Mouse (Mus musculus): ENCODE measurements at regions not wholly inside any gene's neighbourhood (a gene's known extent, or its start where the extent isn't known, plus 50 kb on each side); places are given as distances from the start of the nearest gene placed in this dataset.

DNA sequence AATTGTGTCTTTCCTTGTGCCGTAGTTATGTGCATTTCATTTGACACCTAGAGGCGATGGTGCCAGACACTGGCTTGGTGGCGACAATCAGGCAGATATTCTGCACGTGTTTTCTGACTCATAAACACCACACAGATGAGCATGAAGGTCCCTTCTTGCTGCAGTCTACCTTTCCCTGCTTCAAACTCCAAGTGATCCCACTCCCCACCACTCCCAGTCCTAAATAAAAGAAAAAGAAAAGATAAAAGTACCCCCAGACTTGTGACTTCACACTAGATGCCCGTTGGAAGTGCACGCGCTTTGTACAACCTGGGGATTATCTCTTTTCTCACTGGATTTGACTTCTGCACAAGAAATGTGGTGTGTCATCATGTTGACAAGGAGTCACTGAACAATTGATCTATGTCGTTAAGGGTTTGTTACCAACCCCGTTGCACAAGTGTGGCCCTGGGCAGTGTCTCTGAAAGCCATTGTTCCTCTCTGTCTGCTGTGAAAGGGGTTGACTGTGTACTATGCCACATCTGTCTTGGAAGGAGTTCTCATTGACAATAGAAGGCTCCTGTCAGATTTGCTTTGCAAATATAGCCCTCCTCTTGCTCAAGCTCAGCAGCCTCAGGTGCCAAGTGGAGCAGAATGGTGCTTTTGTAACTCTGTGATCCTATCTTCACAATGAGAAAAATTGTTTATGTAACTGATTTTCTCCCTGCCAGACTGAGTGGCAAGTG lies 140.1 kb downstream of the Ppp4r2 start:
- no peak for DNase-seq (ENCODE audit: low spot score)

DNA sequence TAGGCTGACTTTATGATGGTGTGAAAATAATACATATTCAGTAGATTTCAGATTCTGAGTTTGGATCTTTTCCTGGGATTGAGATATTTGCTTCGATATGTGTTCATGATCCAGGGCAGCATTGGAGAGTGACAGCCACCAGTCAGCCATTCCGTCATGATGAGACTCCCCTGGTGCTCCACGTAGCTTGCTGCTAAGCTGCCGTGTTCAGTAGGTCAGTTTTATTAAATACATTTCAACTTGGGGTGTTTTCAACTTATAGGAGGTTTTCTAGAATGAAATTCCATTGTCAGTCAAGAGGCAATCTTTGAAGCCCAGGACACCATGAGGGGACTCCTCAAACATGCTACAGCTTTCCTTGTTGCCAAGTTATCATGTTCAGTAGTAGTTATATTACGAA lies 141.3 kb downstream of the Ppp4r2 start:
- DNase-seq (ENCODE audit: low spot score) = no peak

DNA sequence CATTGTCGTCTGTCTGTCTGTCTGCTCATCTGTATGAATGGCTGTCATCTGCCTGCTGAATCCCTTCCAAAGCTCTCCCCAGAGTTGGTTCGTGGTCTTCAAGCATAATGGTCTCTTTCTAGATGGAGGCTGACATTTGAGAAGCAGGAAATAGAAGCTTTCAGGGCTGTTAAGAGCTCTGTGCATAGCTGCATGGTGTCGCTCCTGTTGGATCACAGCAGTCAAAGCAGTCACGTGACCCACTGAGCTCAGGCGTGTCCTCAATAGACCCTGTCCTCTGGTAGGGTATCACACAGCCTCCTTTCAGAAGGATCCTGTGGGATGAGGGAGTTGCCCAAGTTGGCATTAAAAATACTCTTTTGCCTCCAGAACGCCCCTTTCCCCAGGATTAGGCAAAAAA lies 142.4 kb downstream of the Ppp4r2 start:
- DNase-seq (ENCODE audit: low spot score) = no peak

DNA sequence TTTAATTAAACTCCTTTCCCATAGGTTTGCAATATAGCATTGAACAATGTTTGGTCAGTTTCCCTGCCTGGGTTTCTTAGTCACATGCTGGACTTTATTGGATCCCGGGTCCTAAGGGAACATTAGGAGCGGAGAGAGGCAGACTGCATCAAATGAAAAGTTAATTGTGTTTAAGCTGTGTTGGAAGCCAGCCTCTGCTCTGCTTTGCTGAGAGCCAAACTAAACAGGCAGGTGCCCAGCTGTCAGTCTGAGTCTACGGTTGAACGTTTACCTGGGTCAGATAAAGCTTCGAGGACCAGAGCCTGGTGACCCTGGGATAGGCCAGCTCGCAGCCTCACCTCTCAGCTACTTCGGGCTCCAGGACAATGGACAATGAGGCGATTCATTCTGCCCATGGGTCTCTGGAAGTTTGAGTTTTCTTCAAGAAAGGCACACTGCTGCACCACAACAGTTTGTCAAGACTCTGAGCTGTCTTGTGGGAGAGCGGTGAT lies 143.8 kb downstream of the Ppp4r2 start:
- no peak for DNase-seq (ENCODE audit: low spot score)

DNA sequence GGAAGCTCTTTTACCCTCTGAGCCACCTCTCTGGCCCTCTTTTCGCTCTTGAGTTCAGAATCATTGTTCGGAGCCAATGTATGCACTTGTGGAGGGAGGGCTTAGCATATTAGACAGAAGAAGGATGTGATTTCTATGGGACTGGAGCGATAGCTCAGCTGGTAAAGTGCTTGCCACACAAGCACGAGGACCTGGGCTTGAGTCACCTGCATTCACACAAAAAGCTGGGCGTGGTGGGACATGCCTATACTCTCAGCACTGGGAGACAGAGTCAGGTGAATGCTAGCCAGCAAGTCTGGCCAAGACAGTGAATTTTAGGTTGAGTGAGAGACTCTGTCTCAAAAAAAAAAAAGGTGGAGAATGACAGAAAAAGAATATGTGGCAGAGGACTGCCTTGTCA lies 144.7 kb downstream of the Ppp4r2 start:
- DNase-seq (ENCODE audit: low spot score) = no peak

DNA sequence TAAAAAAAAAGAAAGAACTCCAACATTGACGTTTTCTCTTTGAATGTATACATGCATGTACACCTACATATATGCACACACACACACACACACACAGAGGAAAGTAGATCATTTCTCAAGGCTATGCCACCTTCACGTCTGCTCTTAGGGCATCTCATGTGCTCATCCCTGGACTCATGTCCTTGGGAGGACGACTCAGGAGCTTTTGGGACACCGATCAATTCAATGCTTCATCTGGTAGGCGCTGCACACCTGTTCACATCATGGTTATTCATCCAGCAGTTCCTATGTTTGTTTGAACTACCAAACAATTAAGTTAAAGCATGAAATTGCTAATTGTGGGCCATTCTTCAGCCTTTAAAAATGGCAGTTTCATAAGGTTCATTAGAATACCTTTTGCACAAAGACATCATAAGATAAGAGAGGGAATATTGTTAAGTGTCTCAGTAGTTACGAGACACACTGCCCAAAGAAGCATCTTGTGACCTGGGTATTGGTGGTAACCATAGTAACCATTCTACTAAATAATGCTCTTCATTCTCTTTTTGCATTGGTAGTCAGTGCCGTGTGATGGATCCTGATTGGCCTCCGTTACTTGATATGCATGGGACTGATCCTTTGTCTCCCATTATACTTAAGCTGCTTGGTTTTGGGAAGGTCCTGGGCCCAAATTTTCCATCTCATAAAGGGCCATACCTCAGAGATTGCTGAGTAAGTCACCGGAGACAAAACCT lies 145.5 kb downstream of the Ppp4r2 start:
- DNase-seq (ENCODE audit: low spot score) = no peak

DNA sequence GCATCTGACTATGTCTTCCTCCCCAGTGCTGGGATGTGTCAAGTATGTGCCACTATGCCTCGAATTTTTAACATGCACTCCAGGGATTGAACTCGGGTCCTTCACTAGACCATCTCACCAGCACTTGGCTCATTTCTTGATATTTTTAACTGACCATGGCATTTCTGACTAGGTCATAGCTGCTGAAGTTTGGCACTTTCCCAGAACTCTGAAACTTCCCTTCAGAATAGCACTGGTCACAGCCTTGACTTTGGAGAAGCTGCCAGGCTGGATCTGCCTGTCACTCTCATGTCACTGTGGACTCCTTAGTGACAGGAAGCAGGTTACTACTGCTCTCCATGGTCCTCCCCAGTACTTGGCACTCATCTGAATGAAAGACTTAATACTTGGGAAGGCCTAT lies 146.7 kb downstream of the Ppp4r2 start:
- no peak for DNase-seq (ENCODE audit: low spot score)

DNA sequence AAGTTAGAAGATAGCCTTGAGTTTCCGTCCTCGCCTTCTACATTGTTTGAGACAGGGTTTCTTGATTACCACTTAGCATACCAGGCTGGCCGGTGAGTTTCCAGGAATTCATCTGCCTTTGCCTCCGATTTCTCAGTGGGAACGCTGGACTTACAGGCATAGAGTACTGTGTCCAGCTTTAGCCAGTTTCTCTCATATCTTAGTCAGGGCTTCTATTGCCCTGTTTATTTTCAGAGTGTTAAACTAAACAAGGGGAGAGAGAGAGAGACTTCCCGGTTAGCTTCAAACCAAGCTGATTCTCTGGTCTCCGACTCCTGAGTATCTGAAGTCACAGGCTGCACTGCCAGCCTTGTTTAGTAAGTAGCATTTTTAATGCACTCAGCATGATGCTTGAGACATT lies 151.4 kb downstream of the Ppp4r2 start:
- no peak for DNase-seq (ENCODE audit: low spot score)

DNA sequence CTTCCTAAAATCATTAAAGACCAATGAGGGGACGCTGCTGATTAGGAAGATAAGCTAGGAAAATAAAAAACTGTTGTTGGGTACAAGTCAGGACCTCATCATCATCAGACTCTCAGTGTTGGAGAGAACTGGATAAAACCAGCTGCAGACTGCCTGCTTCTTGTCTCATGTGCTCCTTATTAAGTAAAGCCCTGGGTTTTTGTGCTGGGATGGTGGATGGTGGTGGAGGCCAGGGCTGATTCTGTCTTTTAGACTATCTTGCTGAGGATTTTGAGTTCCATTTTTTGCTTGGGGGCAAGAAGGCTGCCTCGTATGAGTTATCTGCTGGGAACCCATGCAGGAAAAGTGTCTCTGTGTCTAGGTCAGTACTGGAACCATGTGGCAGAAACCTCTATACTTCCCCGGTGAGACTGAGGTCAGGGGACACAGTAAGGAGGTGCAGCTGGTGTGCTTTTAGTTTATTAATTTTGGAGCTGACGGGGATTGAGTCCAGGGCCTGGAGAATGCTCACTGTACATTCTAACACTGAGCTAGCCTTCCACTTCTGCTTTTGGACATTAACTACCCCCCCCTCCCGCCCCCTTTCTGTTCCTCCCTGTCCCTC lies 152.0 kb downstream of the Ppp4r2 start:
- no peak for DNase-seq (ENCODE audit: low spot score)

DNA sequence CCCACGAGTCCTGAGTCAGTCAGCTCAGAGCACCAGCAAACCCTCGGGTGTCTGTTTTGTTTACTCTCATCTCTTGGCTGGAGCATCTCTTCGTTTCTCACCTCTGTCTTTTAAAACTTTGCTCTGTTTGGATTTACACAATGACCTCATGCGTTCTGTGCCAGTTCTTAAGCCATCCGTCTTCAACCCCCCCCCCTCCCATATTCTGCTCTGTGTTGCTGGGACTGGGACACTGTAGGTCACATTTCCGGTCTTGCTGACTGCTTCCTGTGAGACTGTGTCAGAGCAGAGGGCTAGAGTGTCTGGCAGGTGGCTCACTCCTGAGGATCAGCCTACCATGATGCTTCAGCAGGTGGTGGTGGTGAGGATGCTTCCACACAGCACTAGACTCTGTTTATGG lies 155.1 kb downstream of the Ppp4r2 start:
- DNase-seq (ENCODE audit: low spot score) = no peak

DNA sequence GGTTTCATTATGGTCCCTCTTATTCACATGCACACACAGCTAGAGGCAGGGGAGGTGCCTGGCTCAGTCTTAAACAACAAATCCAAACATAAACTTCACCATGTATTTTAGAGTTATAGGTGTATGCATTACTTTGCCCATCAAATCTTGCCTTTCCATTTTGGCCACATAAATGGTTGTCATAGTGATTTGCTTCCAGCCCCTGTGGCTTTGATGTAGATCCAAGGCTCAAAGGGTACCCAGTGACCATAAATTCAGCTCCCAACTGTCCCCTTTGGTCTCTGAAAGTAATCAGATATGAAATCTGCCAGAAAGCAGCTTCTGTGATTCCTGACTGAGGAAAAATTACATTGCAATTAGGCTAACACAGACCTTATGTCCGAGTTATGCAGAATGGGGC lies 160.0 kb downstream of the Ppp4r2 start:
- DNase-seq (ENCODE audit: low spot score) = no peak

DNA sequence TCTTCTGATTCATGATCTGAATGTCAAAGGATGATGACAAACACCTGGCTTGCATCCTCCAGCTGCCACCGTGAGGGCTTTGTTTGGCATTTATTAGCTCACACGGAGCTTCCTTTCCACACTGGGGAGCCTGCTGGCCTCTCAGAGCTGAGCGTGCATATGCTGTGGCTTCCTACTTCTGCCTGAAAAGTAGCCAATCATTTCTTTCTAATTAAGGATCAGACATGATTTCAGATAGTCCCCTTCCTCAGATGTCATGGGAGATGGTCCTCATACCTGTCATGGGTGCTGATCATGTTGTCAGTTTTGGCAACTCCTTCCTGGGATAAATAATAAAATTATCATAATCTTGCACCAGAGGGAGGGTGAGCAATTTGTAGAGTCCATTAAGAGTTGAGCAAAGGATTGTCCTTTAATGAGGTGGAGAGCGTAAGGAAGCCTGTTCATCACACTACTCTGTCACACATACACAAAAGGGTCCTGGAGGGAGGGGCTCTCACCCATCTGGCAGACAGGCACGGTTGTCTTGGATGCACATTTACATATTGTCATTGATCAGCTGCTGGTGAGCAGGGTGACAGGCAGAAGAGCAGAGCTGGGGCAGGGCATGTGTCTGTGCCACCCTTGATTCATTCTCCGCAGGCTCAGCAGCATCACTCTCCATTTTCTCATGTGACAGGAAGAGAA lies 162.6 kb downstream of the Ppp4r2 start:
- no peak for DNase-seq (ENCODE audit: low spot score)

DNA sequence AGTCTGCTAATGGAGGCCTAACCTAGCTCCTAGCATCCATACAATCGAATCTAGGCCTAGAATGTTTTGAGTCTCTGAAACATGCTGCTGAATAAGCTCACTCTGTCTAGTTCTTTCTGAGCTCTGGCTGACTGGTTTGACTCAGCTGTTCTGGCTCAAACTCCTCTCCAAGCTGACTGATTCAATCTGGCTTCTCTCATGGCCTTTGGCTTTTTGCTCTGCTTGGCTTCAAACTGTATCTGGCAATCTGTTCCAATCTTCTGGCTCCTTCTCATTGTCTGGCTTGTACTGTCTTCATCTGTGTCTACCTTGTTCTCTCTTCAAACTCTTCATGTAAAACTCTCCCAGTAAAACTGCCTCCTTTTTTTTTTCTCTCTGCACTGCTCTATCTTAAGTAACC lies 164.9 kb downstream of the Ppp4r2 start:
- no peak for DNase-seq (ENCODE audit: low spot score)

DNA sequence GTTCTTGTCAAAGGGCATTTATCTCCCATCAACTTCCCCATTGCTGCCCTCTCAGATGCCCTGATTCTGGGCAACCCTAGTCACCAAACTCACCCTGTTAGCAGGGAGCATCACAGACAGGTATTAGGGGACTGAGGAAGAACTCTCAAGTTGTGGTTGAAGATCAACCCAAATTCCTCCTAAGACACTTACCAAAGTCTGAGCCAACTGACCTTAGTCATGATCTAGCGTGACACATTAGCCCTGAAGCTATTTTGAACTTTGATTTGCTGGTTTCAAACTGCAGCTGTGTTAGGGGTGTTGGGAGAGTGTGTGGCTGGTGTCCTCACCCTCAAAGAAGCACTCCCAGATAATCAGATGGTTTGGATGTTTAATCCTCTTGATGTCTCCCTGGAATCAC lies 170.5 kb downstream of the Ppp4r2 start:
- DNase-seq (ENCODE audit: low spot score) = no peak

DNA sequence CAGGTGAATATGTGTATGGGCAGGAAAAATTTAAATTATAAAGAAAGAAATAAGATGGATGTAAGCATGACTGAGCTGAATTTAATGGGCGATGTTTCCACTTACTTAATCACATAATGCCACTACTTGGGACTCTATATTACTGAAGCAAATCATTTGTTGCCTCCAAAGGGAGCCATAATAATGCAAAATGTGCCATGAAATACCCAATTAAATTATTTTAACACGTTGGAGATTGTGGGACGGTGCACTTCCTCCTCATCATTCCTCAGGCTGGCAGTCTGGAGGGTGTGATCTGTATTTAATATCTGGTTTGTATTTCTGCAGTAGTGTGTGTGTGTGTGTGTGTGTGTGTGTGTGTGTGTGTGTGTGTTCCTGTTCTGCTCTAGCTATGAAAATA lies 188.2 kb downstream of the Ppp4r2 start:
- no peak for DNase-seq (ENCODE audit: low spot score)

DNA sequence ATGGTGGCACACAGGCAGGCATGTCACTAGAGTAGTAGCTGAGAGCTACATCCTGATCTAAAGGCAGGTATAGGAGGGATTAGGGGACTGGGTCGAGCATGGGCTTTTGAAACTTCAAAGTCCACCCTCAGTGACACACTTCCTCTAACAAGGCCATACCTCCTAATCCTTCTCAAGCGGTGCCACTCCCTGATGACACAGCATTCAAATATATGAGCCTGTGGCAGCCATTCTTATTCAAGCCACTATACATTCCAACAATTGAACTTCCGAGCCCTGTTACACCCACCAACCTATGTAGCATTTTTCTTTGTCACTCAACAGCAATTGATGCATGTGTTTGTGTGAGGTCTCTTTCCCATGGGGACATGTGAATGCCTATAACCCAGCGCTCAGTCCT lies 192.4 kb downstream of the Ppp4r2 start:
- no peak for DNase-seq (ENCODE audit: low spot score)

DNA sequence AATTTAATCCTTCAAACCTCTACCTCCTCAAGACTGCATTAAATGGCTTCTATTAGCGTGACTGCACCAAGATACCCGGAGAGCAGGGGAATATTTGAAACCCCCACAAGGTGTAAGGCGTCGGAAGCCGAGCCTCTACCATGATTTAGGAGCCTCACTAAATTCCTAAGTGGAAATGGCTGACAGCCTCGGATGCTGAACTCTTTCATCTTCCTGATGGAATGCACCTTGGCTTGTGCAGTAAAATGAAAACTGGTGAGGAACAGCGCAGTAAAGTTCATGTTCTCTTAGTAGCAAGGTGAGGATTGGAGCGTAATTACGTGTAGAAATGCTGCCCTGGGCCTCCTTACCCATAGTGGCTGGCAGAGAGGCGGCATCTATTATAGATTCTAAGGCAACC lies 194.0 kb downstream of the Ppp4r2 start:
- no peak for DNase-seq (ENCODE audit: low spot score)

DNA sequence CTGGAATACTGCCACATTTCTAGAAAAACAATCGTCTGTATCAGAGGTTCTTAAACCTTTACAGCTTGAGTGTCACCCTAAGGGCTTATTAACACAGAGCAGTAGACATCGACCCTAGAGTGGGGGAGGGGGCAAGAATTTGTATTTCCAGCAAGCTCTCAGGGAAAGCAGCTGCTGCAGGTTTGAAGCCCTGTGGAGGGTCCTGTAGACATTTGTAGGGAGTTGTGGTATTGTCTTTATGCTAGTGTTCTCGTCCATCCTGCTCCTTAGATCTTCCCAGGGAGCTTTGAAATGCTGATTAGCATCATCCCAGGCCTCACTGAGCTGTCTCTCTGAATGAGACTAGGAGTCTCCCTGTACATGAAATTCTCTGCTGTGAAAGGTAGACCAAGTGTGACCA lies 196.0 kb downstream of the Ppp4r2 start:
- DNase-seq (ENCODE audit: low spot score) = no peak

DNA sequence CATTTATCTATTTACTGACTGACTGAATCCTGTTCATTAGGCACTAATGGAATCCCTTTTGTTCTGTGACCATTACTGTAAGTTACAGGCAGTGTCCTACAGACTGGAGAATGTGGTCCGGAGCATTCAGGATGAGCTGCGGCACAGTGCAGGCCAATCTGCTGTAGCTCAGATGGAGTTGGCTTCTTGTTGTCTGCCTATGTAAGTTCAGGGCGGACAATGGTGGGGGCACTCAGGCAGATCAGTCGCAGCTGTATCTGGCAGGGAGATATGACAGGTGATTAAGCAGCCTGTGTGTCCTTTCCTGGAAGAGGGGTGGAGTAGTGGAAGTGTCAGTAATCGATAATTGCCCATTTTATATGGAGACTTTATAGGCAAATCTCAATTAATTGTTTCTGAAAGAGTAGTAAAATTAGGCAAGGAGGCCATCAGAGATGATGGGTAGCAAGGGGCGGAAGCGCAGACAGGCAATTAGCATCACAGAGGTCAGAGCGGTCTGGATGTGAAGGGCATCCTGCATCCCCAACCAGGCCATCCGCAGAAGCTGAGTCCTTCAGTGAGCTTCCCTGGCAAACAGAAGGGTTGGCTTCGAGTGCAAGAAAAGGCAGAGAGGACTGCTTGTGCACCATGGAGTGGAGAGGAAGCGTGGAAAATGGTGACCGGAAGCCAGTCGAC lies 197.2 kb downstream of the Ppp4r2 start:
- no peak for DNase-seq (ENCODE audit: low spot score)

DNA sequence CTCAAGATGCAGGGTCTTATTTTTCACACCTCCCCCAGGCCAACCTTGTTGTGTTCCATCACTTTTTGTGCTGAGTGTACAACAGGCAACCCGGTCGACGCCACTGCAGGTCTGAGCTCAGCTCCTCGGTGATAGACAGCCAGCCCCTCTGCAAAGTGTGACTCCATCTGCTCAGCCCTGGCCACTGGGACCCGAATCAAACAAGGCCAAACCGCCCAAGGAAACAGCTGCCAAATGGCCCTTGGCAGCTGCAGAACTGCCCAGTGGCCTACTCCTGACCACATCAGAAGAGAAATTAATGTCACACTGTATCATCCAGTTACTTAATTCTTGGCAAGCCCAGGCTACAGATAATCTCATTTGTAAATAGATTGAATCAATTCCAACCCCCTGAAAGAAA lies 213.3 kb downstream of the Ppp4r2 start:
- no peak for DNase-seq (ENCODE audit: low spot score)

DNA sequence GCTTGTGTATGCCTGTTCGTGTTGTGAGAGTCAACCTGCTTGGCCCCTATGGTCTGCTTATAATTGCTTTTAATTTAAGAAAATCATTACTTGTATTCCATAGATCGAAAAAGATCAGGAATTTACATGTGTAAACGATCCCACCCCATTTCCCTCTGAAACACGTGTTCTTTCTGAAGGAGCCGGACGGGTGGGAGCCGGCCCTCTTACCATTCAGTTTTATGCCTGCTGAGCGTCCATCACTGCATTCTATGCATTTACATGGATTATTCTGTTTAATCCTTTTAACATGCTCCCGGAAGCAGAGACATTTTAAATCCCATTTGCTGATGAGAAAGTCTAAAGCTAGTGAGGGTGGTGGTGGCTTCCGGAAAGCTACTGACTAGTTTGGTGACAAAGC lies 213.8 kb downstream of the Ppp4r2 start:
- DNase-seq (ENCODE audit: low spot score) = no peak

DNA sequence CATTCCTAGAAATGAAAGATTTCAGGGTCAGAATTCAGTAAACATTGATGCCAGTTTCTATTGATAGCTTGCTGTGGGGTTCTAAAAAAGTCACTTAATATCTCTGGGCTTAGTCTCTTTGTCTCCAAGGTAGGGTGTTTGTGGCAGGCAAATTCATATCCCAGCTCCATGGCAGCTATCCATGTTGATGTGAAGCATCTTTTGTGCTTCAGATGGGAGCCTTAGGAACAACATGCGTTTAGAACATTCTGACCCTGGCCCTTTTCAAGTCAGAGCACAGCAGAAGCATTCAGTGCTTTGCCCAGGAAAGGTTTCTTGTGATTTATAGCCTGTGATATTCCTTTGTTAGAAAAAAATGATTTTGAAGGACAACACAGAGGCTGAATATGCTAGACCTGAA lies 215.0 kb downstream of the Ppp4r2 start:
- DNase-seq (ENCODE audit: low spot score) = no peak

Measured in ovary, postnatal 10 days (tissue).